Mouse (Mus musculus) layer of hippocampus, postnatal 14 days (tissue): ENCODE data around the gene Myo1d. TPM values are rescaled to one million over a fixed set of nuclear protein-coding genes. Genes with fewer than 3 reads are reported as not detected.
A peak's percentile ranks its signal among the peaks of the same experiment; 100 is the strongest.

Source experiments
- DNase-seq, 2 experiments: peaks; one replicate each; pipeline ENCODE4 v3.0.0; 2021 to 2022; ENCODE audit warnings: low spot score in 2 of 2, mixed read lengths in 1 of 2
- total RNA-seq, 2 experiments: library from RNA; stranded (reverse); gene quantifications; 2 replicates each; pipeline ENCODE4 v1.2.3; 2021

Gene Myo1d
- total RNA-seq, 2 experiments from 2014 or later, result 4.7 to 5.0 TPM

DNA sequence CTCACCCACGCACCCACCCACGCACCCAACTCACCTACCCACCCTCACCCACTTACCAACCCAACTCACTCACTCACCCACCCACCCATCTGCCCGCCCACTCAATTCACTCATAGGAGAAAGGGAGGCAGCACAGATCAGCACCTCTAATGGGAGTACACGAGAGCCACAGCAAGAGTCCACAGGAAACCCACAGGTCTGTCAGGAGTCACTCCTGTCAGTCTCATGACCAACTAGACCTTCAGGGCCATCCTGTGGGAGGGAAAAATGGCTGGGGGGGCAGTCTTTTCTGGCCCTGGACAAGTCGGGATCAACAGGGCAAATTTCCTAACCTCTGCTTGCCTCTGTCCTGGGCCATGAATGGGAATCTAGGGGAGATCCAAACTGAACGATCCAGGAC, 272.0 kb downstream of the Myo1d start:
- no peak for DNase-seq

DNA sequence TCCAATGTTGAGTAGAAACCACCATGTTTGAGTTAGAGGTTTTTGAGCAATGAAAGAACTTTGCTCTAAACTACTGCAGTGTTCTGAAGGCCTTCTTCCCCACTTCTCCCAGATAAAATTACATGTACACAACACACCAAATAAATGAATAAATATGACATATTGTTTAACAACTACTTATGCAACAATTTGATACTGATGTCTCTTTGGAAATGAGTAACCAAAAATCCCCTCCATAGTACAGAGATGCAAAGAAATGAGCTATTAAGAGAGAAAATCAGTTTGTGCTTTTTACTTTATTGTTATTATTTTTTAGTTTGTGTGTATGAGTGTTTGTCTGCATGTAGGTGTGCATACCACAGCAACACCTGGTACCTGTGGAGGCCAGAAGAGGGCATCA, 273.3 kb downstream of the Myo1d start:
- DNase-seq, result no peak

DNA sequence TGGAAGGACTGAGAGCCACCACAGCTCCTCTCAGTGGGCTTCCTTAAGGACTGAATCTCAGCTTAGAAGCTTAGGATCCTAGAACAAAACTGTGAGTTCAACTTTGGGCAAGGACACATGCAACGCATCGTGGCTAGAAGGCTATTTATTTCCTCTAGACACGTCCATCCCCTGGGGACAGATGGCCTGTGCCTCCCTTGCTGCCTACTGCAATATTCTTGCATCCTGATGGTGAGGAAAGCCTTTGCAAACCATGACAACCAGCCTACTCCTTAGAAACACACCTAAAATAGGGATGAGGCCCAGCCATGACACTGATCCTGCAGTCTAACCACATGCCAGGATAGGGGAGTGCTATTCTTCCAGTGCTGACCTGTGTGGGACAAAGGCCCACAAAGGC, 274.2 kb downstream of the Myo1d start:
- DNase-seq, result no peak

DNA sequence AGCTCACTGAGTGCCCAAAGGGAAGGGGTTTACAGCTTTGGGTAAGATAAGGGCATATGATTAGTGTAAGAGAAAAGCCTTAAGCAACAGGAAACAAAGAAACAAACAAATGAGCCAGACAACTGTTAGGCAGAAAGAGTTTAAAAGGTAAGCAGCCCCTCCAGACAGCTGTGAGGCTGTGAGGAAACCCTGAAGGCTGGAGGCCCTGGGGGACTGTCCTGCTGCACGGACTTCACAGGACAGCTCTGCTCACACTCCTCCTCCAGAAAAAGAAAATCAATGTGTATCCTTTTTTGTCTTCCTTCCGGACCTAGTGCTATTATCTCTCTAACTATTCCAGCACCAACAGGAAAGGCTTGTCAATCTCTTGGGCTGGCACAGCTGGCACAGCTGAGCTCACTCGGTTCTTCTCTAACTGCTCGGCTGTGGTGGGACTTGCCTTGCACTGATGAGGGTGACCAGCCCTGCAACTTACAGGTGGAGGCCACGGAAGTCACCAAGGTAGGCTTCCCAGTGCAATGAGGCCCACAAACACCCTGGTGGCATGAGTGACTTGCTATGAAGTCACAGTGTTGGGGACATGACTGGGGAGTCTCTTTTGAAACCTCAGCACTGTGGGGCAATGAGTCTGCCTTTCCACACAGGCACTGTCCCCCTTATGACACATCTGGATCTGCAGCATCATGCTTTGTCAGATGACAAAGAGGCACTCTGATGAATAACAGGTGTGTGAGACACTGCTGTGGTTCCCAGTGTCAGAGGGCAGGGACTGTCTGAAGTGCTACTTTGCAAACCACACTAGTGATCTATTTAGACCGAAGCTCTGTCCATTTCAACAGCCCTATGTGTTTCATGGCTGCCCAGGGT, 275.1 kb downstream of the Myo1d start:
- no peak for DNase-seq

DNA sequence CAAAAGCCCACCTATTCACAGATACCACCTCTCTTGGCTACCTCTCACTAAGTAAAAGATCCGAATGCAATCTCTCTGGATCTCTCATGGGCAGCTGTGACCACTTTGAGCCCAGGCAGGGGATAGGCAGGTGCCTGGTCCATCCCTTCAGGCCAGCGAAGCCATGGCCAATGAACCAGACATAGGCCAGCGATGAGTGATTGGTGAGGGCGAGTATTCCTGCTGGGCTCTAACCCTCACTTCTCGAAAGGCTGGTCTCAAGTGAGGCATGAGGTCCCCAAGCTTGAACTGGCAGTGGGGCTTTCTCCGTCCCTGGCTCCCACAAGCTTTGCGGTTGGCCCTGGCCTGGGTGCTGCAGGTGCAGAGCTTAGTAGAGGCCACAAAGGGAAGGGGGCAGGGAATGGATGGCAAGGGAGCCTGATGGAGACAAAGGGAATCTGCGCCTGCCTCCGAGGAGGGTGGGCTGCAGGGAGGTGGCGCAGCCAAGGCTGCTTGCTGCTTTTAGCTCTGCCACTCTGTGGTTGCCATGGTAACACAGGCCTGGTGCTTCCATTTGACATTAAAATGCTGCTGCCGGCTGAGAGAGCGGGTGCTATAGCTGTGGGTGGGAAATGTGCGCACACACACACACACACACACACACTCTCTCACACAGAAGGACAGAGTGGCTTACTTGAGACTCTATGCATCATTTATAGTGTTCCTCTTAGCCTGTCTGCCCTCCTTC, 275.9 kb downstream of the Myo1d start:
- peak; percentile 87 to 96 for DNase-seq

DNA sequence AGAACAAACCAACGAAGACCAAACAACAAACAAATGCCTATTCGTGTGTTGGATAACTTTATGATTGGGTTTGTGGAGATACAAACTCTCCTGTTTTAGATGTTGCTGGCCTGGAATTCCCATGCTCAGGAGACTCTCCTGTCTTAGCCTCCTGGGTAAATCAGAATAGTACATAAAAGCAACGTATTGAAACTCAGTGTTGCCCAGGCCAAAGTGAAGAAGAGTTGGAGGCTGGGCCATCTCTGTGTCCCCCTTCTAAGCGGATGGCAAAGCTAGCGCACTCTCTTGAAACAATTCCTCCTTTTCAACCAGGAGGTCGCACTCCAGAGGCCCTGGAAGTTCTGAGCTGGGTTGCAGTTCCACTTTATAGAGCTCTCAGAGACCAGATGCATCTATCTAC, 276.5 kb downstream of the Myo1d start:
- DNase-seq, result no peak

DNA sequence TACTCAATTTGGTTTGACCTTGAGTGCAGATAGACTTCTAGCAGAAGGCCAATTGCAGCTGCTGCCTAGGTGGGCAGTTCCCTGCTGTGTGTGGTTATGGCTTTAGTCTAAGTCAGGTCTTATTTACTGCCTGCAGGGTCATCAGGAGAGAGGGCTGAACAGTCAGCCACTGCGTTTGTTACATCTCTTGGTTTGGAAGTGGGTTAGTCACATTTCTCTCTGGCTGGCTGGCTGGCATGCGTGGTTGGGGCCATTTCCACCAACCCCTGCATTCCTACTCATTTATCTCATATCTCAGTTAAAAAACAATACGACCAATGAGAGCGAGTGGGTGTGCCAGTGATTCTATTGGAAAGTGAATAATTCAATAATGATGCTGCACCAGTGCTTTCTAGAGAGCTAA, 280.3 kb downstream of the Myo1d start:
- DNase-seq, result no peak

DNA sequence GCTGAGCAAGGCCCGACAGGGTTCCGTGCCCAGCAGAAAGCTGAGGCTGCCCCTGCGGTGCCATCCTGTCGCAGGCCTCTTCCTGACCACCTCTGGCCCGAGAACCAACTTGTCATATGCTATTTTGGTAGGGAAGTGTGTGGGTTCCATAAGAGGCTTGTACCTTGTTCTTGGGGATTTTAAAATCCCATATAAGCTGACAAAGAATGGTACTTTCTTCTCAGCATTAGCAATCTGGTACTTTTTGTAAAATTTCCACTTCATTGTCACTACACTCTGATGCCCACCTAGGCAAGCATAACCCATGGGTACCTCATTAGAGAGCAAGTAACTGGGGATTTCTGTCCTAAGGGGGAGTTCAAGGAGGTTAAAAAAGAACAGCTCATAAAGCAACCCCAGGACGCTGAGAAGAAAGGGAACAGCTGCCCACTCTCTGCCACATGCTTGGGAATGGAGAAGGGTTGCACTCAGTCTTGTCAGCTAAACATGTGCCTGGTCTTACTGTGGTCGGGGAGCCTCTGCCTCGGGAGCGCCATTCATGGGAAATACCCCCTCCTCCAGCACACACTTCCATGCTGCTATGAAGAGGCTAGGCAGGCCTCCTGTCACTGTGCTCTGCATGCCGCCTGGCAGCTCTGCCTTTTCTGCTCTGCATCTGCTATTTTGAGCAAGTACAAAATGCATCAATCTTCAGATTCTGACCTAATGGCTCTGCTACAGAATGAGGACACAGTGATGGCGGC, 281.3 kb downstream of the Myo1d start:
- peak; percentile 31 to 40 for DNase-seq

DNA sequence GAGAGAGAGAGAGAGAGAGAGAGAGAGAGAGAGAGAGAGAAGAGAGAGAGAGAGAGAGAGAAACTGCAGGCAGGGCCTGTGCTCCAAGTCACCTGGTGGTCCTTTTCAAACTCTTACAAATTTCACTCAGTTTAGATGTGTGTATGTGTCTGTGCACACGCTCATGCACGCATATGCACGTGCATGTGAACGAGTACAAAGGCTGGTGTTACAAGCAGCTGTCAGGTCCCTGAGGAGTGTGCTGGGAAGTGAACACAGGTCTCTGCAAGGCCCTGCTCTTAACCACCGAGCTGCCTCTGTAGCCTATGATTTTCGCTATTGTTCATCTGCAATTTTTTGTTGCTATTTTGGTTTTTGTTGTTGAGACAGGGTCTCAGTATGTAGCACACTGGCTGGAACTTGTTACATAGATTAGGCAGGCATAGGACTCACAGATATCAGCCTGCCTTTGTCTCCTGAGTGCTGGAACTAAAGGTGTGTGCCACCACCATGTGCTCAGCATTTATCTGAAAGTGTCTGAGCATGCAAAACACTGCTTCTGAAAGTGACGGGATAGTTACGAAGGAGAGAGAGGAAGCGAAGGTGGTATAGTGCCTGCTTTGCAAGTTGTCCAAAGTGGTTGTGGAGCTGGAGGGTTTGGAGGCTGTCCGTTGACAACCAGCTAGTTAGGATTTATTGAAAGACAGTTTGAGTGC, 282.5 kb downstream of the Myo1d start:
- DNase-seq, result no peak

DNA sequence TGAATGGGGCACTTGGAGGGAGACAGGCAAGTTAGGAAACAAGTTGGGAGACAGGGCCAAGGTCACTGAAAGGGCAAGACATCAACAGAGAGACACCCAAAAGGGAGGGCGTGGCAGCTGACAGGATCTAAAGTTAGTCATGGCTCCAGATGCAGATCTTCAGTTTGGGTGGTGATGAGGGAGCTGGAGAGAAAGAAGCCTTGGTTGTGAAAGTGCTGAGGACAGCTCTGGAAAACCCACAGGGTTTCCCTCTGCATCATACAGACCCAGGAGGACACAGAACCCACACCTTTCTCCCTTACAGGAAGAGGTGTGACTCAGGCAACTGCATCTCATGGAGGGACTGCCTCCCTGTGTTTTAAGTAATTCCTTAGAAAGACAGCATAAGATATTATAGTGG, 283.2 kb downstream of the Myo1d start:
- DNase-seq, result no peak

DNA sequence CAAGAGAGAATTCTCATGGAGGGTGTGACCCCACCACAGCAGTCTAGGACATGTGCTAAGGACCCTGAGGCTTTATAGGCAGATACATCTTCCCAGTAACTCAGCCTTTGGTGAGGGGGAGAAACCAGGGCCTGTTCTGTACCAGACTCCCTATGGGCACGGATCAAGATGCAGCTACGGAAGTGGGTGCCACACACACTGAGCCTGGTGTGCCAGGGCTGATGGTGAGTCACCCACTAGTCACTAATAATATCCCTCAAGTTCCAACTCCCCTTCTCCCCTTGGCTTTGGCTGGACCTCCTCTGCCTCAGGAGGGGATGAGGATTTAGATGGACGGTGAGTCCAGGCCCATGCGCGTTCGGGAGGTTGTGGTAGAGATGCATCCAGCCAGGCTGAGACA, 283.9 kb downstream of the Myo1d start:
- DNase-seq, result no peak

DNA sequence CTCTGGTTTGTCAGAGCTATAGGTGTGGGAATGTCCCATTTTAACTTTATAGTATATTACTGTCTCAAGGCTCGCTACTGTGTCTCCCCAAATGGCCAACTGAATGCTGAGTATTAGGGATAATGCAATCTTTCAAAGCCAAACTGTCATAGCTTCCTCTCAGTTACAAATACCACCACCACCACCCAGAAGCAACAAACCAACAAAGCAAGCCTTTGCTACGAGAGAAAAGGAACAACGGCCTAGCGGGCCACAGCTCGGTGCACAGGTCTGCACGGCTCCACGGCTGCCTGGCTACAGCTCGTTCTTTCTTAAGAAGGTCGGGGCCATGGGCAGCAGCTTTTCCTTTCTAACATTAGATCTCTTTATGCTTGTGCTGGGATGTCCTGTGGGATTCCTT, 285.0 kb downstream of the Myo1d start:
- no peak for DNase-seq

DNA sequence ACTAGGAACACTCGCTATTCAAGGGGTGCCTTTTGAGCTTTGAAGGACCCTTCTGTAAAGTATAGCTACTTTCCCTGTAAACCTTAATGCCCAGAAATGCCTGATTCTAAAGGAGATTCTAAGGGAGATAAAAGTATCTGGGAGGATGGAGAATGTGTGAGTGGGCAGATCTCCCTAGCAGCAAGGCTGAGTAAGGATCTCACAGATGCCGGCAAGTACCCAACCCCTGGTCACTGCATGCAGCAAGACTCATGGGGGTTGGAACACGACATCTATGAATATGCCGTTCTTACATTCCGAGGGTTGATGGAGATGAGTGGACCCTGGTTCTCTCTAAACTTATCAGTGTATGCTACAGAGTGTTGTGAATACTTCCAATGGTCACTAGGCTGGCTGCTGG, 286.6 kb downstream of the Myo1d start:
- DNase-seq, result no peak

DNA sequence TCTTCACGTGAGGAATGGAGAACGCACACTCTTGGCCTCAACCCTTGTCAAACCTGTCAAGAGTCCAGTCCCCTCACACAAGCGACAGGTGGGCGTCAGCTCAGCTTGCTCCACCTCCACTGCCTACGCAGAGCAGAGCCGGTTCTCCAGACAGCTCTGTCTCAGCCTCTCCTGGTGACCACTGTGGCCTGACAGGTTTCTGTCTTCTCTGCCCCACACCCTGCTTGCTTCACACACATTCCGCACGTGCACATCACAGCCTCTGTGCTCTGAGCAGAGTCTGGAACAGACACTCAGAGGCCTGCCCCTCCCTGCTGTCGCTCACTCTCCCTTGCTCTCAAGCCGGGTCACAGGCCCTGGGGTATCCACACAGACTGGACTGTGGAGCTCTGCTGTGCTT, 289.0 kb downstream of the Myo1d start:
- no peak for DNase-seq

DNA sequence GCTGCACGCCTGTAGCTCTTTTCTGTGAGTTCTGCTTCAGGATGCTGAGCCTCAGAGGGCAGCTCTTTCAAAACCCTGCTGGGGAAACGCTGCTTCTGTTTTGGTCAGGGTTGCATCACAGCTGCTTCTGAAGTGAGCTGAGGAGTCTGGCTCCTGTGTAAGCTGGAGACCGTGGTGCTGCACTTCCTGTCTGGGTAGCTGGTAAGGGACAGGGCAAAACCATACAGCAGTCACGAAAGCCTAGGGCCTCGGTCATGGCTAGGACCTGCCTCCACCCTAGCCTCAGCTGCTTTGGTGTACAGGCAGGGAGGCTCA, 290.0 kb downstream of the Myo1d start:
- peak in 1 of 2 experiments; percentile 31 for DNase-seq

DNA sequence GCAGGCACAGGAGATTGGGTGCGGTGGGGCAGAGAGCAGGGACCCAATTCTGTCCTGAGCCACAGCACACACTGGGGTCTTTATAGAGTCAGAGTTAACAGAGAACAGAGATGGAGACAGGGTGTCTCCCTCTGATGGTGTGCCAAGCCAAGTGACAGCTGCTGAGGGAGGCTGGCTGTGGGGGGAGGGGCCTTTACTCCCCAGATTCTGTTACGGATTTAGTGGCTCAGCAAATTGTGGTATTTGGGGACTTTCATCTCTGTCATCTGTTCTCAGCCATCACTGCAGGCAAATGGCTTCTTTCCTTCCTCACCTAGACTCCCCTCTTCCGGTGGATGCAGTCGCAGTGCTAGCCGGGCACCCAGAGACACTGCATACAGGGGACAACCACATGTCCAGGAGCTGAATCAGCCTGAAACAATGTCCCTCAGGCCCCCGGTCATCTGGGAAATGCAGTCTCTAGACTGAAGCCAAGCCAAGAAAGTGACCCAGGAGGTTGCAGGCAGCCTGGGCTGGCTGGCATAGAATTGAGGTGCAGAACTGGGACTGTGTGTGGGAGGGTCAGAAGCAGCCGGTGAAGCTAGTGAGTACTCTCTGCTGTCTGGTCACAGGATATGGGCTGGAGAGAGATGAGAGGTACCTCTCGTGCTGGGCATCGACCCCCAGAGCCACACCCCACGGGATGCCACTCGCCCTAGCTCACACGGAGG, 290.5 kb downstream of the Myo1d start:
- DNase-seq, result peak; percentile 75

DNA sequence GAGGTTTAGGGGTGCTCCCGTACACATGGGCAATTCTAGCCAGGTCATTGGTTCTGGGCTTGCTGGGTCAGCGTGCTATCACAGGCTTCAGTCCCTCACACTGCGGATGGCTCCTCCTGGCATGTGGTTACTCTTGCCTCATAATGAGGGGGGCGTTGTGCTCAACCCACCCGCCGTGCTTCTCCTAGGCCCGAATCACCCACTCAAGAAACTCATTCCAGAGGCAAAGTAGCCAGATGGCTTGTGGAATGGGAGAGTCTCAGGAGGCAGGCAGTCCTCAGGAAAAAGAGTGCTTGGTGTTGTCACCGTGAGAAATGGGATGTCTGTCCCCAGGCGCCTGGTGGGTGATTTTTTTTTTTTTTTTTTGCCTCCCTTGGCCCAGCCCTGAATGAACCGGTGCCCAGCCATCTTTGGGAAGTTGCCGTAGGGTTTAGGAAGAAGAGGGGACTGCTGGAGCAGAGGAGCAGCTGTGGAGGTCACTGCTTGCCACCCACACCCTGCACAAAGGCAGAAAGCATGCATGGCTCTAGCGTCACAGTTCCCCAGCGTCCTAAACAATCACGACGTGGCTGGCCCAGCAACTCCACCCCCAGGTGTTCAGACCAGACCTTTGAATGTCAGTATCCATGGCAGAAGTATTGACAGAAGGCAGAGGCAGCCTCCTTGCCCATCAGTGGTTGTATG, 291.8 kb downstream of the Myo1d start:
- no peak for DNase-seq

DNA sequence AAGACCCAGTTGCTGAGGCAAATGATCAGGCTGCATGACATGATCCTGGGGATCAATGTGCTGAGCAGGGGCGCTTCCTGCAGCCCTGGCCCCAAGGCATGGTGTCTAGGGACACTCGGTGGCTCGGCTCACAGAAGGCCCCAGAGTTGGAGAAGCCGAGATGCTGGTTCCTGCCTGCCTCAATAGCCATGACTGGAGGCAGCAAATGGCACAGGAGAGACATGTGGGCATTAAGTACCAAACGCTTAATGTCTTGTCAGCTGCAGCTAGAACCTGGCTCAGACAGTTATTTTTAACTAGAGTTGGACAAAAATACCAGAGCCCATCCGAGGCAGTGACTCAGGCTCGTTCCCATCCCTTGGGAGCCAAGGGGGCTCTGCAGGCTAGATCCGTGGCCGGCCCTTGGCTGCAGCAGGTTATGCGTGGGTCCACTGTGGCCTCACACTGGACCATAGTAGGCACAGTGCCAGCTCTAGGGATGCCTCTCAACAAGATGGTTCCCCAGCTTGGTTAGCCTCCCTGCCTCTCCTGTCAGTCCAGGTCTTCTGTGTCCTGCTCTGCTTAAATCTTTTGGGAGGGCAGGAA, 294.1 kb downstream of the Myo1d start:
- no peak for DNase-seq

DNA sequence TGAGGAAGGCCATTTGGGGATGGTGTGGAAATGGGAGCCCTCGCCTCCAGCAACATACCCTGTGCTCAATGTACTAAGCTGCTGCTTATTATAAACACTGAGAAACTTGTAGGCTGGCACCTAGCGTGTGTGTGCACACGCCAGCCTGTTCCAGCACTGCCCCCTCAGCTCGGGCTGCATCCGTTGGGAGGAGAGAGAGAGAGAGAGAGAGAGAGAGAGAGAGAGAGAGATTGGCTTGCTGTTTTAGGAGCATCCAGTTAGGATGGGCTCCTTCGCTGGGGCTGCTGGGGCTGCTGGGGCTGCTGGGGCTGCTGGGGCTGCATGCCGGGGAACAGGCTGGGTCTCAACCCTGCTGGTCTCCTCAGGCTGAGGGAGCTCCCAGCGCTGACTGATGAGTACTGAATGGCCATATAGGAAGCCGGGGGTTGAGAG, 294.7 kb downstream of the Myo1d start:
- DNase-seq, result peak in 1 of 2 experiments; percentile 38
